Mouse (Mus musculus) cortical plate, adult 2 months (tissue): ENCODE measurements around the gene Gm5134.

Source experiments
- CTCF ChIP-seq: fragments of 200-500 bp; IDR thresholded peaks from 2 replicates; pipeline ENCODE4 v1.5.1; 2011; ENCODE audit warnings: mild to moderate bottlenecking, control low read depth, low read length; ENCODE audit not compliant: insufficient read depth; ENCODE audit errors: extremely low read depth
- POLR2A ChIP-seq: fragments of 200-500 bp; IDR thresholded peaks from 2 replicates; pipeline ENCODE4 v1.6.1; 2011; ENCODE audit warnings: mild to moderate bottlenecking, low read length, control low read depth; ENCODE audit not compliant: insufficient read depth; ENCODE audit errors: extremely low read depth

DNA sequence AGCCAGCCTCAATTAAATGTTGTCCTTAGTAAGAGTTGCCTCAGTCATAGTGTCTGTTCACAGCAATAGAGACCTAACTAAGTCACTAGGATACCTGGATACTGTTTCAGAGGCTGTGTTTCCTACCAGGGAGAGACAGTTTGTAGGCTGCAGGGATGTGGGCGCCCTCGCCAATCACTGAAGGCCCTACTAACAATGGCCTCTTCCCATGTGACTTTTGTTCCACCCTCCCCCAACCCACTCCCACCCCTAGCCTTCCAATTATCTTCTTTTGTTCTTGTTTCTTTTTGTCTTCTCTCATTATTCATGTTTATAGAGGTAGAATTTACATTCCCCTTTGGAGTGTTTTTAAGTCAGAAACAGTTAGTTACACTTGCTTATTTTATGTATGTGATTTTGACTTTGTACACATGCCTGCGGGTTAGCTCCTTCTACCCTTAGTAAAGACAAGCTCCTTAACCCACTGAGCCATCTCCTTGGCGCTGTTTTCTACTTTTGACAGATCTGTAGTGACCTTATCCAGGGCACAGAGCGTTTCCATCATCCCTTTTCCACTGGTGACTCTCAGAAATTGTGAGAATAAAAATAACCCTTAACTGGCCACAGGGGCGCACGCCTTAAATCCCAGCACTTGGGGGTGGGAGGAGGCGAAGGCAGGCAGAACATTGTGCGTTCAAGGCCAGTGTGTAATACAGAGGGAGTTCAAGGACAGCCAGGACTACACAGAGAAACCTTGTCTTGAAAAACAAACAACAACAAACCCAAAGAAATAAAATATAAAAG lies 13.1 kb upstream of the Gm5134 start:
- TF ChIP-seq CTCF (no peak), POLR2A (no peak)
